ENCODE assay signal across 25 mouse cellular contexts in the genomic region with DNA sequence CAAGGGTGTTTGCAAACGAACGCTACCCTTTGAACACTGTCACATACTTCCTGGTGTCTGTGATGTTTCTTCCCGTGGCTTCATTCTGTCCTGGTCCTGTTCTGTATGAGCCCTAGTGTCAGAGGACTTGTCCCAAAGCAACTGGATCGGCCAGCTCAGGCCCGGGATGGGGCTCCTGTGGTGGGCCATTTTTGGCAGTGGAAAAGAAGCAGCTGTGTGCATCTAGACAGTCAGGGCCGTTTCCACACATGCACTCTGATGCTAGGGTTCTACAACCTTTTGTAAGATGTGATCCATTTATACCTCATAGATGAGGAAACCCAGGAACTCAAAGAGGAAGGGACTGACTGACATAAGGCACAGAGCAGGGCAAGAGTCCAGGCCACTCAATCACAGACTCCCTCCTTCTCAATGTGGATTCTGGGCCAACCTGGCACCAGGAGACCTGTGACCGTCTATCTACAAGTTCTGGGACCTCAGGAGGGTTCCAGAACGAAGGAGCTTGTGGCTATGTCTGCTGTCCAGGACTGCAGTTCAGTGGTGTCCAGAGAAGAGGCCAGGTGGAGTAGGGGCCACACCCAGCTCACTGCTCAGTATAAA.
DNase-seq lines count a peak whose midpoint lies in the region; ATAC-seq lines count a peak whose summit lies in the region.
"Had no signal": no experiment of that assay in that cellular context is flagged by ENCODE, and none has a peak within 500 bp of the region (broad histone marks: within the 10 kb centered on the region; RNA-seq: fewer than 3 reads in every experiment).

No protein-coding gene starts in this region.

- no peak overlapping the region for H3K9ac ChIP-seq in heart, embryonic 11.5 days (ENCODE audit: low read depth, low read length)
- H3K9ac ChIP-seq in kidney, embryonic 14.5 days (ENCODE audit: low read depth, low read length): no peak overlapping the region
- no peak overlapping the region for H3K9ac ChIP-seq in midbrain, embryonic 11.5 days (ENCODE audit: low read length)
- no peak overlapping the region for H3K9ac ChIP-seq in midbrain, embryonic 13.5 days (replicated peaks)
- H3K9ac ChIP-seq: forebrain, embryonic 13.5 days; heart, embryonic 15.5 days; hindbrain, embryonic 15.5 days; liver, embryonic 15.5 days had no signal

- 63% methylated on average over 8 of the region's 8 CpGs for WGBS in heart, embryonic 11.5 days (ENCODE audit: insufficient replicate concordance)
- WGBS in kidney, embryonic 14.5 days: 77% methylated on average over 8 of the region's 8 CpGs
- WGBS in midbrain, embryonic 11.5 days: 78% methylated on average over 8 of the region's 8 CpGs
- WGBS in midbrain, embryonic 13.5 days: 74% methylated on average over 8 of the region's 8 CpGs

- H3K36me3 ChIP-seq in heart, embryonic 11.5 days (ENCODE audit: control insufficient read depth, insufficient read depth, low read length): no peaks in the 10 kb centered on the region
- H3K36me3 ChIP-seq in kidney, embryonic 14.5 days (ENCODE audit: control insufficient read depth, insufficient read depth, low read length): no peaks in the 10 kb centered on the region
- H3K36me3 ChIP-seq in midbrain, embryonic 11.5 days (ENCODE audit: control insufficient read depth, insufficient read depth, low read length): no peaks in the 10 kb centered on the region
- no peaks in the 10 kb centered on the region for H3K36me3 ChIP-seq in midbrain, embryonic 13.5 days
- H3K36me3 ChIP-seq: heart, embryonic 15.5 days; hindbrain, embryonic 10.5 days; hindbrain, embryonic 15.5 days; liver, embryonic 15.5 days had no signal

- H3K27me3 ChIP-seq in heart, embryonic 11.5 days (ENCODE audit: control insufficient read depth, insufficient read depth, low read length): peaks cover 7% of the 10 kb centered on the region; the same call in 1 of the 2 replicates
- peaks cover 3% of the 10 kb centered on the region; the same call in 1 of the 2 replicates for H3K27me3 ChIP-seq in kidney, embryonic 14.5 days (ENCODE audit: control insufficient read depth, insufficient read depth, low read length)
- H3K27me3 ChIP-seq in midbrain, embryonic 11.5 days (ENCODE audit: control insufficient read depth, insufficient read depth, low read length): no peaks in the 10 kb centered on the region
- no peaks in the 10 kb centered on the region for H3K27me3 ChIP-seq in midbrain, embryonic 13.5 days
- H3K27me3 ChIP-seq: forebrain, embryonic 13.5 days; hindbrain, embryonic 15.5 days; liver, embryonic 15.5 days had no signal

- H3K27ac ChIP-seq in heart, embryonic 11.5 days (ENCODE audit: low read depth, low read length): no peak overlapping the region
- H3K27ac ChIP-seq in kidney, embryonic 14.5 days (ENCODE audit: low read depth, low read length): no peak overlapping the region
- H3K27ac ChIP-seq in midbrain, embryonic 11.5 days (ENCODE audit: low read depth, low read length): no peak overlapping the region
- no peak overlapping the region for H3K27ac ChIP-seq in midbrain, embryonic 13.5 days
- H3K27ac ChIP-seq: forebrain, embryonic 13.5 days; heart, embryonic 15.5 days; hindbrain, embryonic 10.5 days; hindbrain, embryonic 15.5 days; kidney, postnatal 0 days; liver, embryonic 15.5 days had no signal

- H3K4me1 ChIP-seq in heart, embryonic 11.5 days (ENCODE audit: control insufficient read depth, insufficient read depth, low read length): no peaks in the 10 kb centered on the region
- H3K4me1 ChIP-seq in kidney, embryonic 14.5 days (ENCODE audit: control insufficient read depth, insufficient read depth, low read length): no peaks in the 10 kb centered on the region
- no peaks in the 10 kb centered on the region for H3K4me1 ChIP-seq in midbrain, embryonic 11.5 days (ENCODE audit: control insufficient read depth, insufficient read depth, low read length)
- H3K4me1 ChIP-seq in midbrain, embryonic 13.5 days (replicated peaks): peaks cover 22% of the 10 kb centered on the region
- H3K4me1 ChIP-seq: heart, embryonic 15.5 days; liver, embryonic 15.5 days; megakaryocyte, embryonic 14.5 days had no signal

- intact Hi-C loops in heart, postnatal 14 days (cut with DNase I): no loop called here

- no peaks in the 10 kb centered on the region for H3K9me3 ChIP-seq in heart, embryonic 11.5 days (replicated peaks; ENCODE audit: control insufficient read depth, low read length)
- no peaks in the 10 kb centered on the region for H3K9me3 ChIP-seq in kidney, embryonic 14.5 days (ENCODE audit: control insufficient read depth, low read length)
- H3K9me3 ChIP-seq in midbrain, embryonic 11.5 days (ENCODE audit: control insufficient read depth, low read length): no peaks in the 10 kb centered on the region
- H3K9me3 ChIP-seq in midbrain, embryonic 13.5 days: no peaks in the 10 kb centered on the region
- H3K9me3 ChIP-seq: forebrain, embryonic 13.5 days; heart, embryonic 15.5 days; hindbrain, embryonic 10.5 days; hindbrain, embryonic 15.5 days; liver, embryonic 15.5 days; megakaryocyte, embryonic 14.5 days had no signal

- no peak overlapping the region for H3K4me2 ChIP-seq in heart, embryonic 11.5 days
- no peak overlapping the region for H3K4me2 ChIP-seq in kidney, embryonic 14.5 days (replicated peaks; ENCODE audit: low read depth, low read length)
- H3K4me2 ChIP-seq in midbrain, embryonic 11.5 days: no peak overlapping the region
- H3K4me2 ChIP-seq in midbrain, embryonic 13.5 days (replicated peaks): no peak overlapping the region
- H3K4me2 ChIP-seq: forebrain, embryonic 13.5 days; heart, embryonic 15.5 days; hindbrain, embryonic 15.5 days; liver, embryonic 15.5 days had no signal

- DNase-seq in heart, postnatal 14 days: peak; percentile 13 to 25
- DNase-seq in kidney, adult 8-10 months: peak; percentile 36 to 48
- DNase-seq in midbrain, embryonic 11.5 days (ENCODE audit: low spot score, missing footprints): peak; percentile 28
- no peak for DNase-seq in left cerebral cortex, adult 8-10 months (ENCODE audit: low spot score in 2 of 2)
- DNase-seq: adrenal gland, postnatal 14 days; cerebellum, adult 11 months; cerebellum, adult 9-10 months; cerebellum, postnatal 36 days; gastrocnemius, postnatal 14 days; left cerebral cortex, postnatal 4 days; lung, postnatal 4 days; midbrain, embryonic 14.5 days; thymus, postnatal 4 days had no signal

- no peak for ATAC-seq in heart, embryonic 11.5 days (replicated peaks; ENCODE audit: insufficient number of reproducible peaks, low FRiP score, low TSS enrichment)
- ATAC-seq in kidney, embryonic 14.5 days (ENCODE audit: low FRiP score, low TSS enrichment): no peak
- ATAC-seq in midbrain, embryonic 11.5 days (ENCODE audit: low FRiP score): no peak
- no peak for ATAC-seq in midbrain, embryonic 13.5 days
- ATAC-seq: CD4-positive, CD25-positive, alpha-beta regulatory T cell, adult 4 months; forebrain, embryonic 13.5 days; inflammation-experienced regulatory T-cells, adult 6 months had no signal

- H3K4me3 ChIP-seq in heart, embryonic 11.5 days (ENCODE audit: low read depth, low read length): no peak overlapping the region
- no peak overlapping the region for H3K4me3 ChIP-seq in kidney, embryonic 14.5 days (ENCODE audit: low read length)
- H3K4me3 ChIP-seq in midbrain, embryonic 11.5 days (ENCODE audit: low read depth, low read length): no peak overlapping the region
- H3K4me3 ChIP-seq in midbrain, embryonic 13.5 days (replicated peaks): no peak overlapping the region
- H3K4me3 ChIP-seq: forebrain, embryonic 13.5 days; heart, embryonic 15.5 days; hindbrain, embryonic 10.5 days; hindbrain, embryonic 15.5 days; liver, embryonic 15.5 days; megakaryocyte, embryonic 14.5 days had no signal

Comparison
In these comparisons a context has a peak if more than half of its experiments do, and no peak if none do; other contexts are left out.
1. DNase-seq: peak in heart, postnatal 14 days (2 of 2), kidney, adult 8-10 months (2 of 2) and midbrain, embryonic 11.5 days (single experiment); none in left cerebral cortex, adult 8-10 months (0 of 2).